Mouse (Mus musculus): ENCODE data around the gene Tmem198. TPM values are rescaled to one million over a fixed set of nuclear protein-coding genes. Genes with fewer than 3 reads are reported as not detected.
A peak's percentile ranks its signal among the peaks of the same experiment; 100 is the strongest.

The Tmem198 gene
- polyA plus RNA-seq, 1 experiment from 2014 or later, result 0.39 TPM

DNA sequence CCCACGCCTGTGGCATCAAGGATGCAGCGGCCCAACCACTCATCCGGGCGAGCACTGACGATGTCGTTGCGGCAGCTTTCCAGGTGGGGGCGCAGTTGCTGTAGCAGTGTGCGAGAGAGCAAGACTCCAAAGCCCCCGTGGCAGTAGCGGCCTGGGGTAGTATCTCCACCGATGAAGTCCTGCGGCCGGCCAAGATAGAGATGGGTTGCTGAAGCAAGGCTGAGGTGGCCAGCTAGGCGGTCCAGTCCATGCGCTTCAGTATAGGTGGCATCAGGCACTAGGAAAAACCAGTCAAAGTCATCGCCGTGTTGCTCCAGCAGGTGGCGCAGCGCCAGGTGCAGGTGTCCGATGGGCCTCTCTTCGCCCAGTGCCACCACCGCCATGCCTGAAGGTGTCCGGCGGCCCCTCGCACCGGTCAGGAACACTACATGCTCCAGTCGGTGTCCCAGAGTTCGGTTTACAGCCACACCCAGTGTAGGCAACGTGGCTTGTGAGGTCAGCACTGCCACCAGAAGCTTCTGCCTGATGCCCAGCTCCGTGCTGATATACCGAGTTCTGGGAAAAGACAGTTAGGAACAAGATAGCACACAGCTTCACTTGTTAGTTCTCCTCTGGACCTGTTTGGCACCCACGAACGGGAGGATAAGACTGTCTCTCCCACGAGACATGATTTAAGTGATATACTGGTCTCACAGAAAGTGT is 1.9 kb upstream of the Tmem198 start:
- WGBS, result 12% methylated on average over 35 of the region's 35 CpGs
- H3K9ac ChIP-seq, result no peak overlapping the region
- no peak for ATAC-seq (replicated peaks; ENCODE audit: insufficient number of reproducible peaks, insufficient read depth, low FRiP score, low read depth)
- H3K4me3 ChIP-seq, result peak overlapping the region; percentile 85
- no peaks in the 10 kb centered on the region for H3K9me3 ChIP-seq (replicated peaks)
- H3K4me1 ChIP-seq (replicated peaks), result peaks cover 28% of the 10 kb centered on the region
- H3K27me3 ChIP-seq, result peaks cover 70% of the 10 kb centered on the region
- H3K27ac ChIP-seq, result no peak overlapping the region
- H3K4me2 ChIP-seq, result peak overlapping the region; percentile 91
- H3K36me3 ChIP-seq, result peaks cover 22% of the 10 kb centered on the region

DNA sequence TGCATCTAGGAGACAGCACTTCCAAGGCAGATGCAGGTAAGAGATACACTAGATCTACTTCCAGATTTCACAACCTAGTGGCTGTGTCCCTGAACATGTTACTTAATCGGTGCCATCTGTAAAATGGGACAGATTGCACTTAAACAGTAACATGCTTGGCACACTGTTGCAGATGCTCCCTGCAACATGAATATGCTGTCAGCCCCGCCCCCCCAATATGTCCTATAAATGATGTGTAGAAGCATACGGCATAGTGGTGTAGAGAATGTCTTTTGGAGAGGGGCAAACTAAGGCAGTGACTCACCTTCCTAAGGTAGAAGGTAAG is 1.4 kb upstream of the Tmem198 start:
- Histone ChIP-seq H3K27ac (no peak overlapping the region), H3K4me3 (peak overlapping the region; percentile 85), H3K36me3 (peaks cover 22% of the 10 kb centered on the region), H3K9me3 (replicated peaks) (no peaks in the 10 kb centered on the region), H3K27me3 (peaks cover 70% of the 10 kb centered on the region), H3K4me1 (replicated peaks) (peaks cover 30% of the 10 kb centered on the region), H3K4me2 (peak overlapping the region; percentile 91), H3K9ac (no peak overlapping the region)
- ATAC-seq (replicated peaks; ENCODE audit: insufficient number of reproducible peaks, insufficient read depth, low FRiP score, low read depth), result no peak
- WGBS, result 48% methylated on average over 3 of the region's 3 CpGs

DNA sequence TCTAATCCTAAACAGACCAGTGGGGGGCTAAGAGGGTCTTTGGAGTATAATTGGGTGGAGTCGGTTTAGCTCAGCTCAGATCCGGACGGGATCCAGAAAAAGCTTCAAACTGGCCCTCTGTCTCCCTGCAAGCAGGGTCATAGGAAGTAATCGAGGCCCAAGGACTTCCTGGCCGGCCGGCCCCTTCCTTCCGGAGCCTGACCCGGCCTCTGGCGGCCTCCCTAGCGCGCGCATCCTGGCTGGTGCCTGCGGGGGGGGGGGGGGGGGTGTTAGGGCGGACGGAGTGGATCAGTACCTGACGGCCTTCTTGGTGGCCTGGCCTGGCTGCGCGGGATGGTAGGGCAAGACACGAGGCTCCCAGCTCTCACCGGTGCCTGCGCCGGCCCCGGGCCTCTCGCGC is 835 bp upstream of the Tmem198 start:
- H3K9ac ChIP-seq, result peak overlapping the region; percentile 74
- H3K9me3 ChIP-seq (replicated peaks), result no peaks in the 10 kb centered on the region
- WGBS, result under 1% methylated on average over 19 of the region's 25 CpGs
- peak overlapping the region; percentile 92 for H3K27ac ChIP-seq
- H3K4me3 ChIP-seq, result peak overlapping the region; percentile 85
- ATAC-seq (replicated peaks; ENCODE audit: insufficient number of reproducible peaks, insufficient read depth, low FRiP score, low read depth), result no peak; the same call in 1 of the 2 replicates
- peaks cover 30% of the 10 kb centered on the region for H3K4me1 ChIP-seq (replicated peaks)
- H3K27me3 ChIP-seq, result peaks cover 70% of the 10 kb centered on the region
- H3K36me3 ChIP-seq, result peaks cover 22% of the 10 kb centered on the region
- peak overlapping the region; percentile 91 for H3K4me2 ChIP-seq

GRCm38 (mm10) chr1:75479635-75479989 is 280 bp downstream of the Tmem198 start:
- Histone ChIP-seq H3K27ac (peak overlapping the region; percentile 92; the same call in 1 of the 2 replicates), H3K4me3 (peak overlapping the region; percentile 85), H3K27me3 (peaks cover 76% of the 10 kb centered on the region), H3K4me1 (replicated peaks) (peaks cover 30% of the 10 kb centered on the region), H3K9me3 (replicated peaks) (no peaks in the 10 kb centered on the region), H3K36me3 (peaks cover 17% of the 10 kb centered on the region), H3K9ac (no peak overlapping the region), H3K4me2 (peak overlapping the region; percentile 91)
- 2% methylated on average over 21 of the region's 24 CpGs for WGBS
- no peak for ATAC-seq (replicated peaks; ENCODE audit: insufficient number of reproducible peaks, insufficient read depth, low FRiP score, low read depth)

DNA sequence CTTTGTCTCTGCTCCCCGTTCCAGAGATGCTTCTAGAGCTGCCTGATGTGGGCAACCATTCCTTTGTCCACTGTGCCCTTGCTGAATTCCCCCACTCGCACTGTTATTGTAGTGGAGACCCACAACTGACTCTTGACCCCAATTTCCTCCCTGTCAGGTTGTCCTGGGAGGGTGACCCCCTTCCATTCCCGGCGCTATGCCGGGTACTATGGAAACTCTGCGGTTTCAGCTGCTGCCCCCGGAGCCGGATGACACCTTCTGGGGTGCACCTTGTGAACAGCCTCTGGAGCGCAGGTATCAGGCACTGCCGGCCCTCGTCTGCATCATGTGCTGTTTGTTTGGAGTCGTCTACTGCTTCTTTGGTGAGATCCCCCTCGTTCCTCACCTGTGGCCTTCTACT is 704 bp downstream of the Tmem198 start:
- no peak for ATAC-seq (replicated peaks; ENCODE audit: insufficient number of reproducible peaks, insufficient read depth, low FRiP score, low read depth)
- Histone ChIP-seq H3K27ac (no peak overlapping the region), H3K9me3 (replicated peaks) (no peaks in the 10 kb centered on the region), H3K27me3 (peaks cover 76% of the 10 kb centered on the region), H3K36me3 (peaks cover 14% of the 10 kb centered on the region), H3K4me1 (replicated peaks) (peaks cover 30% of the 10 kb centered on the region), H3K9ac (no peak overlapping the region), H3K4me3 (peak overlapping the region; percentile 85), H3K4me2 (peak overlapping the region; percentile 91)
- 24% methylated on average over 13 of the region's 13 CpGs for WGBS

DNA sequence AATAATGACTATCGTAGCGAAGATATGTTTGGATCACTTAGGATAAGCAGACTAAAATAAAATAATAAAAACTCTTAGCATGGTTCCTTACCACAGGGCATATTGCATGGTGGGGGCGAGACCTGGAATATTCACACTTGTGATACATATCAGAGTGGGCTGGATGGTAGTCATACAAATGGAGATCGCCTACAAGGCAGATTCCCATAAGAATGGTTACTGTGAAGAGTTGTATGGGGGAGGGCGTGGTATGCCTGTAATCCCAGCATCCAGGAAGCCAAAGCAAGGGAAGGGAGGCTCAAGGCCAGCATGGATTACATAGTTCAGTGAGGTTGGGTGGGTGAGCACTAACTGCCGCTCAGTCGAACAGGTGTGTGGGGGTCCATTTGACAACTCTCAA is 1.4 kb downstream of the Tmem198 start:
- WGBS, result 82% methylated on average over 7 of the region's 7 CpGs

DNA sequence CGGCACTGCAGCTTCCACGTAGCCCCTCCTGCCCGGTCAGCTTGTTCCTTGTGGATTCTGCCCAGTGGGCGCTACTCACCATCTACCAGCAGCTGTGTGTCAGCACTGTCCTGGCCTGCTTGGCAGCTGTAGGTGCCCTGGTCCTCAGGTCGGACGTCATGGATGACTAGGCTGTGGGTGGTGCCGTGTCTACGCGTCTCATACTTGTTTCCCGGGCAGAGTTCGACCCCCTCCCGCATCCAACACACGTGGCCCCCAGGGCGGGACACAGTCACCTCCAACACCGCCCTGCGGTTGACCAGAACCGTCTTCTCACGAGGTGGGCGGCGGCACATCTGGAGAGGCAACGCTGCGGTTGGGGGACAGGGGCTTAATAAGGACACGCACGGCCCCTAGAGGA is 7.2 kb downstream of the Tmem198 start:
- H3K9me3 ChIP-seq (replicated peaks), result no peaks in the 10 kb centered on the region
- no peak overlapping the region for H3K27ac ChIP-seq
- H3K4me2 ChIP-seq, result peak overlapping the region; percentile 75; the same call in 1 of the 2 replicates
- H3K27me3 ChIP-seq, result peaks cover 74% of the 10 kb centered on the region
- ATAC-seq (replicated peaks; ENCODE audit: insufficient number of reproducible peaks, insufficient read depth, low FRiP score, low read depth), result no peak
- H3K36me3 ChIP-seq, result peaks cover 54% of the 10 kb centered on the region
- no peak overlapping the region for H3K4me3 ChIP-seq
- WGBS, result 35% methylated on average over 24 of the region's 24 CpGs
- peaks cover 24% of the 10 kb centered on the region for H3K4me1 ChIP-seq (replicated peaks)
- no peak overlapping the region for H3K9ac ChIP-seq

More for the DNA sequence above, 1.4 kb downstream of the Tmem198 start:
- no peak overlapping the region for H3K9ac ChIP-seq
- H3K27ac ChIP-seq, result no peak overlapping the region
- peaks cover 30% of the 10 kb centered on the region for H3K4me1 ChIP-seq (replicated peaks)
- H3K4me2 ChIP-seq, result no peak overlapping the region
- H3K36me3 ChIP-seq, result peaks cover 14% of the 10 kb centered on the region
- H3K9me3 ChIP-seq (replicated peaks), result no peaks in the 10 kb centered on the region
- H3K4me3 ChIP-seq, result no peak overlapping the region
- peaks cover 76% of the 10 kb centered on the region for H3K27me3 ChIP-seq
- ATAC-seq (replicated peaks; ENCODE audit: insufficient number of reproducible peaks, insufficient read depth, low FRiP score, low read depth), result no peak

- peak overlapping the region; percentile 46 for H3K4me3 ChIP-seq
- no peak overlapping the region for H3K27ac ChIP-seq
- 21% methylated on average over 13 of the region's 13 CpGs for WGBS
- peaks cover 59% of the 10 kb centered on the region for H3K36me3 ChIP-seq
- H3K9me3 ChIP-seq (replicated peaks), result no peaks in the 10 kb centered on the region
- H3K4me1 ChIP-seq (replicated peaks), result peaks cover 24% of the 10 kb centered on the region
- H3K9ac ChIP-seq, result no peak overlapping the region
- peak overlapping the region; percentile 75 for H3K4me2 ChIP-seq
- H3K27me3 ChIP-seq, result peaks cover 72% of the 10 kb centered on the region
- ATAC-seq (replicated peaks; ENCODE audit: insufficient number of reproducible peaks, insufficient read depth, low FRiP score, low read depth), result no peak
These were observed 7.7 kb downstream of the Tmem198 start for GRCm38 (mm10) chr1:75487040-75487404.

- peaks cover 68% of the 10 kb centered on the region for H3K27me3 ChIP-seq
- ATAC-seq (replicated peaks; ENCODE audit: insufficient number of reproducible peaks, insufficient read depth, low FRiP score, low read depth), result peak; percentile 43
- no peak overlapping the region for H3K27ac ChIP-seq
- peak overlapping the region; percentile 46 for H3K4me3 ChIP-seq
- peaks cover 24% of the 10 kb centered on the region for H3K4me1 ChIP-seq (replicated peaks)
- peak overlapping the region; percentile 75 for H3K4me2 ChIP-seq
- 0 out of 2 replicates have a peak overlapping the region, but pooled peaks have one; percentile 24 for H3K9ac ChIP-seq
- WGBS, result 3% methylated on average over 62 of the region's 62 CpGs
- peaks cover 65% of the 10 kb centered on the region for H3K36me3 ChIP-seq
- no peaks in the 10 kb centered on the region for H3K9me3 ChIP-seq (replicated peaks)
These were observed 8.3 kb downstream of the Tmem198 start for GRCm38 (mm10) chr1:75487405-75488161.

- Histone ChIP-seq H3K27me3 (peaks cover 35% of the 10 kb centered on the region), H3K4me2 (no peak overlapping the region), H3K27ac (no peak overlapping the region), H3K9me3 (replicated peaks) (no peaks in the 10 kb centered on the region), H3K4me3 (no peak overlapping the region), H3K36me3 (peaks cover 82% of the 10 kb centered on the region), H3K4me1 (replicated peaks) (peaks cover 21% of the 10 kb centered on the region), H3K9ac (no peak overlapping the region)
- ATAC-seq (replicated peaks; ENCODE audit: insufficient number of reproducible peaks, insufficient read depth, low FRiP score, low read depth), result no peak
- WGBS, result 81% methylated on average over 34 of the region's 34 CpGs
These were observed 11.6 kb downstream of the Tmem198 start for GRCm38 (mm10) chr1:75490785-75491551.

- Histone ChIP-seq H3K9me3 (replicated peaks) (no peaks in the 10 kb centered on the region), H3K9ac (no peak overlapping the region), H3K27me3 (peaks cover 18% of the 10 kb centered on the region), H3K4me1 (replicated peaks) (peaks cover 11% of the 10 kb centered on the region), H3K27ac (no peak overlapping the region), H3K4me2 (no peak overlapping the region), H3K36me3 (peaks cover 87% of the 10 kb centered on the region), H3K4me3 (no peak overlapping the region)
- ATAC-seq (replicated peaks; ENCODE audit: insufficient number of reproducible peaks, insufficient read depth, low FRiP score, low read depth), result no peak
- 61% methylated on average over 24 of the region's 24 CpGs for WGBS
These were observed 13.3 kb downstream of the Tmem198 start for GRCm38 (mm10) chr1:75492579-75493170.
